Mouse (Mus musculus) neutrophil, adult 83 days (primary cell): ENCODE measurements around the gene Rpf2. TPM values are rescaled to one million over a fixed set of nuclear protein-coding genes. Genes with fewer than 3 reads are reported as not detected.

Source experiments
- total RNA-seq, 2 experiments: library from RNA; stranded (reverse); gene quantifications; one replicate each; pipeline ENCODE4 v1.2.4; 2023

The Rpf2 gene
- 1 to 10 TPM; 7.5 to 8.3 TPM for total RNA-seq

GRCm38 (mm10) chr10:40246374-40247165, at the start of gene Rpf2:
Rpf2 (minus strand) TSS chr10:40247036.

GRCm38 (mm10) chr10:40257414-40258255, 10.8 kb upstream of the Rpf2 start, which contains the start of gene Gtf3c6:
Gtf3c6 (minus strand) TSS chr10:40258108.

Other genes with a start within 250 kb of the Rpf2 start
- not detected for gene Mfsd4b1, start 221.8 kb downstream of the Rpf2 start, total RNA-seq
- 10 to 100 TPM; 26.1 to 35.7 TPM for gene Slc16a10, start 104.8 kb downstream of the Rpf2 start, total RNA-seq
- gene Gtf3c6, start 11.1 kb upstream of the Rpf2 start, total RNA-seq = 10 to 100 TPM; 12.7 to 12.8 TPM
- 10 to 100 TPM; 29.2 to 29.5 TPM for gene Amd1, start 55.1 kb upstream of the Rpf2 start, total RNA-seq
- gene Cdk19, start 92.5 kb upstream of the Rpf2 start, total RNA-seq = 10 to 100 TPM; 36.0 to 38.7 TPM